Mouse (Mus musculus) B cell, adult 62 days (primary cell): ENCODE data around the gene Snrpf. TPM values are rescaled to one million over a fixed set of nuclear protein-coding genes. Genes with fewer than 3 reads are reported as not detected.

ENCODE experiments used
- total RNA-seq: library from RNA; stranded (reverse); gene quantifications from 4 replicates; pipeline ENCODE4 v1.2.4, GENCODE M21; 2023

Gene Snrpf
- 18.8 to 24.3 TPM (median 19.3 TPM) in 4 replicates for total RNA-seq

GRCm38 (mm10) chr10:93589281-93589848 lies at the start of gene Snrpf:
TSS of gene Snrpf (minus strand) at chr10:93589706.

DNA sequence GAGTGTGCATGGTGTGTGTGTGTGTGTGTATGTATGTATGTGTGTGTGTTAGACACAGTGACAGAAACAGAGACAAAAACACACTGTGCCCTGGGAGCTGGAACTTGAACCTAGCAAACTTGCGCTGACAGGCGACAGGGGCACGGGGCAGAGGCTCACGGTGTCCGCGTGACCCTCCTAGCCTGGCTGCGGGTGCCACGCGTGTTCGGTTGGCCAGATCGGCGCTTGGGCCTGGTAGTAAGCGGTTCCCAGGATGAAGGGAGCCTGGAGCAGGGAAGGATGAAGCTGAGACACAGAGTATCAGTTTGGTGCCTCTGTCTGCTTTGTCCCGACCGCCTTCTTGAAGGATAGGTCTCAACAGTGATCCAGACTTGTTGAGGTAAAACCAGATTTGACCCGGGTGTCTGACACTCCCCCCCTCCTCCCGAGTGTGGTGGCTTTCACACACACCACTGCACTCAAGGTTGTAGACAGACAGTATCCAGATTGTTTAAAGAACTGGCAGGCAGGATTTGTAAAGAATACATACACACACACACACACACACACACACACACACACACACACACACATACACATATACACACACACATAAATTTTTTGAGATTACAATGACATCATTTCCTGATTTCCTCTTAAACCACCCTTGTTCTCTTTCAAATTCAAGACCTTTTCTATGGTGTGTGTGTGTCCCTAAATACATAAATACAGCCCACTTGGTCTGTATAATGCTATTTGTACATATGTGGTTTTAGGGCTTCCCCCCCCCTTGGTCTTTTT lies 48.9 kb downstream of the Snrpf start, which contains the start of gene Ccdc38:
TSS of gene Ccdc38 (plus strand) at position 202 of the 780 bp plus-strand sequence.

GRCm38 (mm10) chr10:93539775-93540430 lies 49.6 kb downstream of the Snrpf start, which contains the start of gene Amdhd1:
TSS of gene Amdhd1 (minus strand) at chr10:93540033.

Other genes with a start within 250 kb of the Snrpf start
- 56.6 to 74.5 TPM (median 62.0 TPM) in 4 replicates for gene Lta4h, start 136.3 kb downstream of the Snrpf start, total RNA-seq
- 0.52 to 1.4 TPM (median 0.67 TPM) in 4 replicates for gene Hal, start 100.9 kb downstream of the Snrpf start, total RNA-seq
- not detected in 4 replicates for gene Amdhd1, start 49.7 kb downstream of the Snrpf start, total RNA-seq
- gene Ccdc38, start 49.1 kb downstream of the Snrpf start, total RNA-seq = not detected in 4 replicates
- not detected in 4 replicates for gene Ntn4, start 51.0 kb upstream of the Snrpf start, total RNA-seq
- 0.38 TPM in 1 of 4 replicates, not detected in the others for gene Usp44, start 241.8 kb upstream of the Snrpf start, total RNA-seq